Mouse (Mus musculus) spleen, adult 2 months (tissue): ENCODE measurements around the gene Macrod2. TPM values are rescaled to one million over a fixed set of nuclear protein-coding genes. Genes with fewer than 3 reads are reported as not detected.

Experiments used
- DNase-seq, 2 experiments: peaks; one replicate each; pipeline versions ENCODE4 v3.0.0 to v3.0.0-alpha.2; 2012 to 2021; ENCODE audit warnings: low spot score in 2 of 2, low read depth in 1 of 2
- H3K27ac ChIP-seq: fragments of 200-500 bp; 2 replicates; pipeline ENCODE4 v1.5.1; 2012; ENCODE audit warnings: low read length, inconsistent platforms; ENCODE audit not compliant: insufficient read depth
- H3K27me3 ChIP-seq: fragments of 200-500 bp; 2 replicates; pipeline ENCODE4 v1.6.1; 2012; ENCODE audit warnings: mild to moderate bottlenecking, moderate library complexity, low read length, inconsistent platforms; ENCODE audit not compliant: control insufficient read depth, insufficient read depth
- H3K36me3 ChIP-seq: fragments of 200-500 bp; 2 replicates; pipeline ENCODE4 v1.6.1; 2012; ENCODE audit warnings: mild to moderate bottlenecking, low read length, inconsistent platforms; ENCODE audit not compliant: control insufficient read depth, insufficient read depth
- H3K4me1 ChIP-seq: fragments of 200-500 bp; 2 replicates; pipeline ENCODE4 v1.6.1; 2011; ENCODE audit warnings: inconsistent platforms; ENCODE audit not compliant: control insufficient read depth, insufficient read depth, insufficient read length
- H3K4me3 ChIP-seq: fragments of 200-500 bp; 2 replicates; pipeline ENCODE4 v1.5.1; 2011; ENCODE audit warnings: mild to moderate bottlenecking, inconsistent platforms; ENCODE audit not compliant: insufficient read depth, insufficient read length; ENCODE audit errors: extremely low read depth
- CTCF ChIP-seq: fragments of 200-500 bp; IDR thresholded peaks from 2 replicates; pipeline ENCODE4 v1.5.1; 2011; ENCODE audit warnings: mild to moderate bottlenecking, inconsistent platforms; ENCODE audit not compliant: insufficient read depth, insufficient read length, insufficient replicate concordance; ENCODE audit errors: extremely low read depth
- POLR2A ChIP-seq: fragments of 200-500 bp; IDR thresholded peaks from 2 replicates; pipeline ENCODE4 v1.6.1; 2011; ENCODE audit warnings: low read depth, low read length, inconsistent platforms
- whole genome bisulfite sequencing: fragments of 180-500 bp; shearing (Covaris S2); methylation state at CpG from one replicate; pipeline ENCODE4 v1.1.7; 2018; 5-methylcytosine and 5-hydroxymethylcytosine counted together
- polyA plus RNA-seq: library from polyadenylated mRNA; depleted of rRNA; stranded (reverse); fragments of >200 nt; gene quantifications from 2 replicates; pipeline ENCODE4 v1.2.3, GENCODE M21; 2012; rRNA removed

The Macrod2 gene
- polyA plus RNA-seq, 1 experiment = 2.2 TPM

DNA sequence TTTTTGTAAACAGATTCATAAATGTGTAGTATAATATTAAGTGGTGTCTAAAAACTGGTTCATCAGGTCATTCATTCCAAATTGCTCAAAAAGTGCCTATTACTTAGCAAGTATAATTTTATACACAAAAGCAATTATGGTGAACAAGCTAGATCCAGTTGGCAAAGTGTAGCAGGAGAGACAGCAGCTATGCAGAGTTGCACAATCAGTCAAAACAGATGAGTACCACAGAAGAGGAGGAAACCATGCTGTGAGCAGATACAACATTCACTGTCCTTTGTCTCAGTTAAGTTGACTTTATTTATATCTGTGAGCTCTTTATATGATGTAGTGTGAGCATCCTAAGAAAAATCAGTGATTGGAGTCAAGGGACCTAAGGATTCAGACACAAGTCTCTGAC, 2012.2 kb downstream of the Macrod2 start:
- Histone ChIP-seq H3K36me3 (no peaks in the 10 kb centered on the region), H3K4me1 (no peaks in the 10 kb centered on the region), H3K4me3 (no peak overlapping the region), H3K27ac (no peak overlapping the region), H3K27me3 (no peaks in the 10 kb centered on the region)
- TF ChIP-seq CTCF = no peak
- TF ChIP-seq POLR2A = no peak
- DNase-seq = no peak

DNA sequence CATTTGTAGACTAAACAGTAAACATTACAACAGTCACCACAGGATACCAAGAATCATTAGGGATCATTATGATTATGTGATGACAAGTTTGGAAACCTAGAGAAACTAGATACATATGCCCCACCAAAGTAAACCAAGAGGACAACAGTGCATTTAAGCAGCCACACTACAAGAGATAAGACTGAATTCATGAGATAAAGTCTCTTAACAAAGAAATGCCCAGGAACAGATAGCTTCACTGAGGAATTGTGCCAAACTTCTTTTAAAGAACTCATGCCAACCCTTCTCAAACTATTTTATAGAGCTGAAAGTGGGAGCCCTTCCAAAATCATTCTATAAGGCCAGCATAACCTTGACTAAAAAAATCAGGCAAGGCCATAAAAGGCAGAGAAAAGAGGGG, 2015.0 kb downstream of the Macrod2 start:
- no peak for DNase-seq
- no peaks in the 10 kb centered on the region for H3K36me3 ChIP-seq
- H3K4me1 ChIP-seq = no peaks in the 10 kb centered on the region
- TF ChIP-seq CTCF (no peak), POLR2A (no peak)
- no peaks in the 10 kb centered on the region for H3K27me3 ChIP-seq
- no peak overlapping the region for H3K4me3 ChIP-seq
- no peak overlapping the region for H3K27ac ChIP-seq

DNA sequence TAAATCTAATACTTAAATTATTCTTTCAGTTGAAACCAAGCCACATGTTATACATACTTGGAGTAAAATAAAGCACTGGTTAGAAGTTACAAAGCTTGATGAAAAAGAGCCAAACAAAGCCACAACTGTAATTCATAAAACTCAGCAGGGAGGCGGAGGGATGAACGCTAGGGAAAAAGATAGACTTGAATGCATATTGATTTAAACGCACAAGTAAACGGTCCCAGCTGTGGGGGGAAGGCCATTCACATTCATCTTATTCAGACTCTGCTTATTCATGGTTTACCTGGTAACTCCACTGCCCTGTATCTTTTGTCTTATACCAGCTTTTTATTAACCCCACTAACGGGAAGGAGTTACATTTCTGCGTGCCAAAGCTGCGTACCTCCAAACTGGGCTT, 2038.0 kb downstream of the Macrod2 start:
- no peaks in the 10 kb centered on the region for H3K36me3 ChIP-seq
- no peak for DNase-seq

DNA sequence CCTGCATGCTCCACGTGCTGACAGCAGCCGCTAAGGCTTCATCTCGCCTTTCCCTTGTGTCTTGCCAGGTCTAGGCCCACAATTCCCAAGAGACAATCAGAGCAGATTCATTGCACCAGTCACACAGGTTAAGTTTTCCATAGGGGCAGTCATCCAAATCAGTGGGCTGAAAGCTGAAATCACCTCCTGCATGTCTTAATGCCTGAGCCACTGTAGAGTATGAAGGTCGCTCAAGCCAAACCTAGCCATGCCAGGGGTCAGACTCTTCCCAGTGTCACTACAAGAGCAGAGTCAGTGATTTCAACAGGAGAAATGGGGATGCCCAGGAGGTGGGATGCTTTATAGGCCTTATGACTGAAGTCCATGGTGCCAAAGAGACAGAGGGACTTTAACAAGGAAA, 2039.6 kb downstream of the Macrod2 start:
- 88% methylated on average over 4 of the region's 4 CpGs for WGBS
- TF ChIP-seq CTCF (no peak), POLR2A (no peak)
- no peaks in the 10 kb centered on the region for H3K4me1 ChIP-seq

More for the DNA sequence above, 2038.0 kb downstream of the Macrod2 start:
- H3K4me3 ChIP-seq = no peak overlapping the region
- WGBS = 93% methylated on average over 7 of the region's 7 CpGs
- H3K27ac ChIP-seq = no peak overlapping the region
- no peak for TF ChIP-seq CTCF
- no peak for TF ChIP-seq POLR2A
- no peaks in the 10 kb centered on the region for H3K4me1 ChIP-seq
- no peaks in the 10 kb centered on the region for H3K27me3 ChIP-seq

DNA sequence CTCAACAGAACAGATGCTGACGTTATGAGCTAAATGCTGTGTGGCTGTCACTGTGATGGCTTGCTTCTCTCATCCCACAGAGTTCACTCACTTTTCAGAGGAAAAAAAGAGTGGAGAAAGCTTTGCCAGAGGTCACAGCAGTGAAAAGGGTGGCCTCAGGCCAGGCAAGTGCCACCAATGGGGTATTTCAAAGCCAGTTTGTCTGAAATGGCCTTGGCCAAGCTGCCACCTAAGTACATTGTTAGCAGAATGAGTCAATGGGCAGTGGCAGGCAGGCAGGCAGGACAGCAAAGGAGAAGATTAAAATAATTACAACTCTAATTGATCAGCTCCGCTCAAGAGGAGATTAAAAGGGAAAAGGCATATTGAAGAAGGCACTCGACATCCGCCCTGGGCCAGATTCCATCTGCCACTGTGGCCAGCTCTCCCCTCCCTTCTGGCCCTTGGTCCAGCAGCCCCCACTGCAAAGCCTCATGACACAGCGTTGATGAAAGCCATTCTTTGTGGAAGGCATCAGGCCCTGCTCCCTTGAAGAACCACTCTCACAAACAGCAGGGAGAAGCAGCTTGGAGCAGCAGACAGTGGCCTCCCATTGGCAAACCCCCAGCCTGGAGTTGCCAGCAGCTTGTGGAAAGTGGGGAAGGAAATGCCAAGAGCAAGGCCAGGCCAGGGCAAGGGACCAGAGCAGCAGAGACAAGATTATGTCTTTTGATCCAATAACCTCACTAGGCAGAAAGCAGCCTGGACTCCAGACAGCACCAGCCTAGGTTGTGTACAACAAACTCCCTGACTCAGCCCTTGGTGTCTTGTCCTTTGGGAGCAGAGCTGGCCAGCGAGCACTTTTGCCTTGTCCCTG, 2042.7 kb downstream of the Macrod2 start:
- TF ChIP-seq CTCF (no peak), POLR2A (no peak)
- 75% methylated on average over 6 of the region's 6 CpGs for WGBS
- H3K4me1 ChIP-seq = no peaks in the 10 kb centered on the region
- H3K36me3 ChIP-seq = no peaks in the 10 kb centered on the region
- H3K27ac ChIP-seq = no peak overlapping the region
- H3K27me3 ChIP-seq = no peaks in the 10 kb centered on the region
- DNase-seq = no peak
- no peak overlapping the region for H3K4me3 ChIP-seq

More for the DNA sequence above, 2039.6 kb downstream of the Macrod2 start:
- H3K27ac ChIP-seq = no peak overlapping the region
- H3K27me3 ChIP-seq = no peaks in the 10 kb centered on the region
- no peak overlapping the region for H3K4me3 ChIP-seq
- H3K36me3 ChIP-seq = no peaks in the 10 kb centered on the region
- DNase-seq = no peak

Other genes with a start within 250 kb of the Macrod2 start
- not detected in 2 replicates for gene Gm17374, start 243.3 kb upstream of the Macrod2 start, polyA plus RNA-seq
- 0.39 and 0.54 TPM in 2 replicates for gene Esf1, start 224.7 kb upstream of the Macrod2 start, polyA plus RNA-seq
- gene Ndufaf5, start 224.7 kb upstream of the Macrod2 start, polyA plus RNA-seq = 1.8 and 3.2 TPM in 2 replicates
- not detected in 2 replicates for gene Sel1l2, start 5.6 kb upstream of the Macrod2 start, polyA plus RNA-seq